Mouse (Mus musculus) liver, adult 10 weeks (tissue): ENCODE data around the gene Cklf. TPM values are rescaled to one million over a fixed set of nuclear protein-coding genes. Genes with fewer than 3 reads are reported as not detected.

Source experiments
- polyA plus RNA-seq: library from polyadenylated mRNA; stranded (reverse); fragments of 350-450 nt; fragmentation: Illumina TruSeq; extraction: RNeasy Lipid Tissue Mini Kit (QIAGEN cat#74804); gene quantifications from one replicate; pipeline ENCODE4 v1.2.3, GENCODE M21; 2014; ENCODE audit warnings: low read depth, low replicate concordance

Cklf gene
- 4.8 TPM for polyA plus RNA-seq

DNA sequence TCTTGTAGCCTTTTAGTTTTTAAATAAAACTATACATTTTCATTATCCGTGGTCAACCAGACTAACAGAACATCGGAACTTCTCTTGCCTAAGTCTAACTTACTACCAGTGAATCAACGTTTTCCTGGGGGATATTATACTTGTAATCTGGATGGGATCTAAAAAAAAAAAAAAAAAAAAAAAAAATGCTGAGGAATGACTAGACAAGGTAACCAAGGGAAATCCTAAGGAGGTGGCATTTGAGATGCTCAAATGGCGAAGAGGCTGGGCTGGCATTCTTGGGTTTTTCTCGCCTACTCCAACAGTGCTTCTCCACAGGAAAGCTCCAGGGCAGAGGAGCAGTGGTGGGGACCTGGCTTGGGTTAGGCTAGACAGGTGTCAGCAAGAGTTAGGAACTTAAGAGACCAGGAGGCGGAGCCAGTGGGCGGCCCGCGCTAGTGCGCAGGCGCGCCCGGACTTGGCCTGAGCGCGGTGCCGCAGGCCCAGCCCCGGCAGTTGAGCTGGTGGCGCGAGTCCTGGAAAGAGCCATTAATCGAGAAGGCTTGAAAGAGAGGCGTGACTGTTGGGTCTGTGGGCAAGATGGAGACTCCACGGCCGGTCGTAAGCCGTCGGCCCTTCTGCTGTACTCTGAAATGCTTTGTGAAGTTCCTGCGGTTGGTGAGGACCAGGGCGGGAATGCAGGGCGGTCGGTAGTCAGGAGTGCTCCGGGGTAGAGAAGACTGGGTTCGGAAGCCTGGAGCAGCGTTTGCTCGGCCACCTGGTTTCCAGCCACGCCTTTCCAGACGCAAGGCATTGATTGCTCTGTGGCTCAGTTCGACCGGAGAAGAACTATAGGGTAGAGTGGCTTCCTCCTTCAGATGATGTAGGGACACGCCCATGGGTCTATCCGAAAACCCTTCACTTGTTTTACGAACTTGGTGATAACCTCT, at the start of gene Cklf:
Gene Cklf (plus strand): TSS at position 423 of the 929 bp plus-strand sequence.

DNA sequence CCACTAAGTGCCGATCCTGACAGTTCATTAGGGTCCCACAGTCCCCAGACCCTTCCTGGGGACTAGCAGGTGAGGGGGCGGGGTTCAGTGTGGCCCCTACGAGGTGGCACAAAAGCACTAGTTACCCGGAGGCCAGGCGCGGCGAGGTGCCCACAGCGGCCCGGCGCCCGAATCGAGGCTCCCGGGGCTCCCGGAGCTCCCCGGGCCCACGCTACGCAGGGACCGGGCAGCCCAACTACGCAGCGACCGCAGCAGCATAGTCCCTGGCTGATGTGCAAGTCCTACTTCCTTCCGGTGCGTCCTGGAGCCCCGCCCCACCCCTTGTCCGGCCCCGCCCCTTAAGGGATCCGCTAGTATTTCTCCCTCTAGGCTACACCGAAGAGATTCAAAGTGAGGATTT, 2.4 kb upstream of the Cklf start, which contains the start of gene Tk2:
Gene Tk2 (minus strand): TSS at position 283 of the 400 bp plus-strand sequence.

DNA sequence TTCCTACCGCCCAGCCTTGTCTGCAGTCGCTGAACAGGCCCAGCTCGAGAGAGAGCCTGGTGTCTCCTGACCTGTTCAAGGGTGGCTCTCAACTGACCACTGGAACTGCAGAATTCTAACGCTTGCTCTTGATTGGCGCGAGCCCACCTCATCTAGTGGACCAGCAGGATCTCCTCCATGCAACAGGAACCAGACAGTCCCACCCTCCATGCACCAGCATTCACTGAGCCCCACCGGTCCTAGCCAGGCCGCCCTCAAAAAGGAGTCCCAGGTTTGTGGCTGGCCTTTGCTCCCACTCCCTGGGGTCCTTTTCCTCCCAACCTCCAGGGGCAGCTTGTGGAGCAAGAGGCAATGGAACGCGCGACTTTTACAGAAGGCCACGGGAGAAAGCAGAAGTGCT, 42.4 kb downstream of the Cklf start, which contains the start of gene Cmtm2a:
Gene Cmtm2a (minus strand): TSS at position 101 of the 400 bp plus-strand sequence.

GRCm38 (mm10) chr8:104309441-104310155, 58.9 kb downstream of the Cklf start, which contains the start of the genes Gm45711 and Cmtm1:
Gm45711 (minus strand) TSS chr8:104310081.
Cmtm1 (minus strand) TSS chr8:104310145.

Other genes with a start within 250 kb of the Cklf start
- gene Cdh5, start 149.2 kb upstream of the Cklf start, polyA plus RNA-seq: 5.9 TPM
- not detected for gene Bean1, start 80.4 kb upstream of the Cklf start, polyA plus RNA-seq
- gene Tk2, start 2.3 kb upstream of the Cklf start, polyA plus RNA-seq: 12.0 TPM
- 0.37 TPM for gene Cmtm2a, start 42.3 kb downstream of the Cklf start, polyA plus RNA-seq
- not detected for gene Gm45711, start 59.2 kb downstream of the Cklf start, polyA plus RNA-seq
- not detected for gene Cmtm1, start 59.3 kb downstream of the Cklf start, polyA plus RNA-seq
- gene Gm11020, start 70.7 kb downstream of the Cklf start, polyA plus RNA-seq: not detected
- gene Cmtm2b, start 71.4 kb downstream of the Cklf start, polyA plus RNA-seq: not detected
- 5.1 TPM for gene Cmtm3, start 88.5 kb downstream of the Cklf start, polyA plus RNA-seq
- gene Cmtm4, start 144.9 kb downstream of the Cklf start, polyA plus RNA-seq: 16.3 TPM
- 17.5 TPM for gene Dync1li2, start 192.2 kb downstream of the Cklf start, polyA plus RNA-seq